Mouse (Mus musculus) lung, adult 2 months (tissue): Measurements from ENCODE around the gene Pla2g4b.

Experiments
- CTCF ChIP-seq: fragments of 200-500 bp; IDR thresholded peaks from 2 replicates; pipeline ENCODE4 v1.5.1; 2011; ENCODE audit warnings: mild to moderate bottlenecking, low read length, control low read depth; ENCODE audit not compliant: insufficient read depth
- POLR2A ChIP-seq: fragments of 200-500 bp; IDR thresholded peaks from 2 replicates; pipeline ENCODE4 v1.6.1; 2011; ENCODE audit warnings: low read depth, mild to moderate bottlenecking, control low read depth, low read length, borderline replicate concordance; ENCODE audit errors: extremely low read depth

DNA sequence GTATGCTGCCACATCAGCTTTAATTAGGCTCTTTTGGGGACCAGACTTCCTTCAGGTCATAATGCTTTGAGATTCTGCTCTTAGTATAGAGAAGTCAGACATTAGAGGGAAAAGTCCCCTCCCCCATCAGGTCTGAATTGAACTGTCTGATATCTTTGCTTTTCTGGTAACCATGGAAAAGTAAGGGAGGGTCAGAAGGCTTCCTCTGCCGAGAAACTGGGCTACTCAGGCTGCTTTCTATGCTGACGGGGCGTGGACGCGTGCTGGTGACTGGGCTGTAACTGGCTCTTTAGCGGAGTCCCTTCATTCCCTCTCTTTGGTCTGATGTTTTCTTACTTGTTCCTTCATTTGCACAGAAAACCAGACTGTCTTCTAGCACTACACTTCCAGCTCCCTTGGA, 46.8 kb upstream of the Pla2g4b start:
- TF ChIP-seq POLR2A (peak; percentile 3; the same call in 1 of the 2 replicates), CTCF (no peak)
